ENCODE assay signal across 19 mouse cellular contexts in genomic region chr9:22613271-22613824, GRCm38 (mm10).
DNase-seq lines count a peak whose midpoint lies in the region; ATAC-seq and TF ChIP-seq lines count a peak whose summit lies in the region.
"Had no signal": no experiment of that assay in that cellular context is flagged by ENCODE, and none has a peak within 500 bp of the region (broad histone marks: within the 10 kb centered on the region; RNA-seq: fewer than 3 reads in every experiment).

No protein-coding gene starts in this region.

- H3K4me2 ChIP-seq in hindbrain, embryonic 13.5 days, result no peak overlapping the region
- no peak overlapping the region for H3K4me2 ChIP-seq in hindbrain, embryonic 16.5 days (ENCODE audit: low read length)
- H3K4me2 ChIP-seq in lung, embryonic 16.5 days (ENCODE audit: low read depth, low read length), result no peak overlapping the region
- H3K4me2 ChIP-seq: heart, embryonic 12.5 days; hindbrain, embryonic 12.5 days; neural tube, embryonic 13.5 days had no signal

- peak; percentile 13 to 39 for DNase-seq in adrenal gland, adult (ENCODE audit: inconsistent age in 2 of 2, low spot score in 1 of 2)
- no peak for DNase-seq in adrenal gland, postnatal 25 days
- DNase-seq in lung, postnatal 10 days, result no peak
- no peak for DNase-seq in testis, postnatal 14 days (ENCODE audit: low spot score)
- DNase-seq: adrenal gland, postnatal 10 days; cerebellum, adult 18-20 months; cerebellum, postnatal 36 days; gastrocnemius, postnatal 10 days; heart, adult 11 months; heart, postnatal 14 days; liver, postnatal 0 days; thymus, postnatal 36 days had no signal

- H3K27ac ChIP-seq in hindbrain, embryonic 13.5 days, result no peak overlapping the region
- H3K27ac ChIP-seq in hindbrain, embryonic 16.5 days (ENCODE audit: low read depth, low read length), result no peak overlapping the region
- H3K27ac ChIP-seq in lung, embryonic 16.5 days (ENCODE audit: low read length), result 0 out of 2 replicates have a peak overlapping the region, but pooled peaks have one; percentile 2
- no peak overlapping the region for H3K27ac ChIP-seq in testis, adult 2 months (ENCODE audit: control insufficient read depth, insufficient read depth, low read depth, low read length)
- H3K27ac ChIP-seq: hindbrain, embryonic 12.5 days; neural tube, embryonic 13.5 days had no signal

- H3K9me3 ChIP-seq in hindbrain, embryonic 13.5 days, result no peaks in the 10 kb centered on the region
- 0 out of 2 replicates have a peak, but pooled peaks cover 3% of the 10 kb centered on the region for H3K9me3 ChIP-seq in hindbrain, embryonic 16.5 days (ENCODE audit: control insufficient read depth, low read length)
- H3K9me3 ChIP-seq in lung, embryonic 16.5 days (ENCODE audit: control insufficient read depth, low read length), result no peaks in the 10 kb centered on the region
- H3K9me3 ChIP-seq: hindbrain, embryonic 12.5 days had no signal

- H3K4me3 ChIP-seq in hindbrain, embryonic 13.5 days, result no peak overlapping the region
- no peak overlapping the region for H3K4me3 ChIP-seq in hindbrain, embryonic 16.5 days (ENCODE audit: low read length)
- H3K4me3 ChIP-seq in lung, embryonic 16.5 days (ENCODE audit: low read length), result no peak overlapping the region
- no peak overlapping the region for H3K4me3 ChIP-seq in testis, adult 2 months (ENCODE audit: control insufficient read depth, low read depth, low read length)
- H3K4me3 ChIP-seq: heart, embryonic 12.5 days; hindbrain, embryonic 12.5 days; neural tube, embryonic 13.5 days had no signal

- H3K4me1 ChIP-seq in hindbrain, embryonic 13.5 days (replicated peaks), result no peaks in the 10 kb centered on the region
- H3K4me1 ChIP-seq in hindbrain, embryonic 16.5 days (ENCODE audit: control insufficient read depth, insufficient read depth, low read depth, low read length), result no peaks in the 10 kb centered on the region
- no peaks in the 10 kb centered on the region for H3K4me1 ChIP-seq in lung, embryonic 16.5 days (replicated peaks; ENCODE audit: control insufficient read depth, insufficient read depth, low read length)
- H3K4me1 ChIP-seq in testis, adult 2 months (ENCODE audit: control insufficient read depth, insufficient read depth, low read length), result no peaks in the 10 kb centered on the region
- H3K4me1 ChIP-seq: heart, embryonic 12.5 days; hindbrain, embryonic 12.5 days; neural tube, embryonic 13.5 days had no signal

- no peak for ATAC-seq in hindbrain, embryonic 13.5 days (ENCODE audit: low FRiP score)
- ATAC-seq in hindbrain, embryonic 16.5 days, result no peak
- peak; percentile 83 for ATAC-seq in lung, embryonic 16.5 days (ENCODE audit: low read depth)
- ATAC-seq: liver, postnatal 0 days had no signal

- 0 out of 2 replicates have a peak, but pooled peaks have one; percentile 3 for TF ChIP-seq CTCF in testis, adult 2 months (IDR thresholded peaks at IDR 0.05; ENCODE audit: control insufficient read depth, insufficient read depth, insufficient replicate concordance, low read depth, low read length)

- no peak for TF ChIP-seq POLR2A in testis, adult 2 months (IDR thresholded peaks at IDR 0.05; ENCODE audit: control insufficient read depth, low read depth, low read length)

- no peaks in the 10 kb centered on the region for H3K36me3 ChIP-seq in hindbrain, embryonic 13.5 days
- no peaks in the 10 kb centered on the region for H3K36me3 ChIP-seq in hindbrain, embryonic 16.5 days (ENCODE audit: control insufficient read depth, insufficient read depth, low read length)
- H3K36me3 ChIP-seq in lung, embryonic 16.5 days (ENCODE audit: control insufficient read depth, insufficient read depth, low read length), result no peaks in the 10 kb centered on the region
- H3K36me3 ChIP-seq in testis, adult 2 months (ENCODE audit: control insufficient read depth, insufficient read depth, low read length), result no peaks in the 10 kb centered on the region
- H3K36me3 ChIP-seq: heart, embryonic 12.5 days; hindbrain, embryonic 12.5 days; neural tube, embryonic 13.5 days had no signal

- H3K27me3 ChIP-seq in hindbrain, embryonic 13.5 days, result no peaks in the 10 kb centered on the region
- H3K27me3 ChIP-seq in hindbrain, embryonic 16.5 days (replicated peaks; ENCODE audit: control insufficient read depth, insufficient read depth, low read length), result no peaks in the 10 kb centered on the region
- H3K27me3 ChIP-seq in lung, embryonic 16.5 days (ENCODE audit: control insufficient read depth, insufficient read depth, low read depth, low read length), result no peaks in the 10 kb centered on the region
- no peaks in the 10 kb centered on the region for H3K27me3 ChIP-seq in testis, adult 2 months (ENCODE audit: control insufficient read depth, insufficient read depth, low read length)
- H3K27me3 ChIP-seq: heart, embryonic 12.5 days; hindbrain, embryonic 12.5 days; neural tube, embryonic 13.5 days had no signal

- peak overlapping the region; percentile 3; the same call in 1 of the 2 replicates for H3K9ac ChIP-seq in hindbrain, embryonic 13.5 days
- H3K9ac ChIP-seq in hindbrain, embryonic 16.5 days (ENCODE audit: low read depth, low read length), result no peak overlapping the region
- H3K9ac ChIP-seq in lung, embryonic 16.5 days (ENCODE audit: low read length), result no peak overlapping the region
- H3K9ac ChIP-seq: heart, embryonic 12.5 days; hindbrain, embryonic 12.5 days; liver, postnatal 0 days; neural tube, embryonic 13.5 days had no signal

- 74% methylated on average over 6 of the region's 6 CpGs for WGBS in hindbrain, embryonic 13.5 days
- 71% methylated on average over 6 of the region's 6 CpGs for WGBS in hindbrain, embryonic 16.5 days
- WGBS in lung, embryonic 16.5 days, result 42% methylated on average over 6 of the region's 6 CpGs

Comparison
In these comparisons a context has a peak if more than half of its experiments do, and no peak if none do; other contexts are left out.
1. DNase-seq: peak in adrenal gland, adult (2 of 2); none in adrenal gland, postnatal 25 days (single experiment), lung, postnatal 10 days (single experiment) and testis, postnatal 14 days (single experiment).